Mouse (Mus musculus) thymus, postnatal 0 days (tissue): ENCODE measurements around the gene Dip2c. TPM values are rescaled to one million over a fixed set of nuclear protein-coding genes. Genes with fewer than 3 reads are reported as not detected.

Experiments
- DNase-seq: peaks from one replicate; pipeline ENCODE4 v3.0.0-alpha.2; 2015; ENCODE audit warnings: low spot score
- polyA plus RNA-seq: library from polyadenylated mRNA; unstranded; fragments of >200 nt; fragmentation: Nextera tagmentation; extraction: Ambion mirVana; gene quantifications from 2 replicates; pipeline ENCODE4 v1.2.1, GENCODE M21; 2015

Gene Dip2c
- 1.7 and 2.0 TPM in 2 replicates for polyA plus RNA-seq

DNA sequence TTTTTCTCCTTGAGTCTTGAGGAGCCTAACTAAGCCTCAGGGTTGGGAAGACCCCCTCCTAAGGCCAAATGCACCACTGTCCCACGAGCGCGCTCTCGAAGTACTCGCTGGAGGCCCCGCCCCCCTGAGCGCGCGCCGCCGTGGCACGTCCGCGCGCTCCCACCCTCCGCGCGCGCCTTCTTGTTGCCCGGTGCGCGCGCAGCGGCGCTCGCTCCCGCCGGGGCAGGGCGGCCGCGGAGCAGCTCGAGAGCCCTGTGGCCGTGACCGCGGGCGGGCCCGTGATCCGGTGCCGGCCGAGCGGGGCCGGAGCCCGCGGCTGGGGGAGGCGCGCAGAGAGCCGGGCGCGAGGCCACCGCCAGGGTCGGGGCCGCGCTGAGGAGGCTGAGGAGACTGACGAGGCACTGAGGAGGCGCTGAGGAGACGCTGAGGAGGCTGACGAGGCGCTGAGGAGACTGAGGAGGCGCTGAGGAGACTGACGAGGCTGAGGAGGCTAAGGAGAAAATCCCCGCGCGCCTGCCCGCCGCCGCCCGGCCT lies at the start of gene Dip2c:
Gene Dip2c, plus strand, starts transcription at position 207 of the 534 bp plus-strand sequence.
- DNase-seq = peak; percentile 88

DNA sequence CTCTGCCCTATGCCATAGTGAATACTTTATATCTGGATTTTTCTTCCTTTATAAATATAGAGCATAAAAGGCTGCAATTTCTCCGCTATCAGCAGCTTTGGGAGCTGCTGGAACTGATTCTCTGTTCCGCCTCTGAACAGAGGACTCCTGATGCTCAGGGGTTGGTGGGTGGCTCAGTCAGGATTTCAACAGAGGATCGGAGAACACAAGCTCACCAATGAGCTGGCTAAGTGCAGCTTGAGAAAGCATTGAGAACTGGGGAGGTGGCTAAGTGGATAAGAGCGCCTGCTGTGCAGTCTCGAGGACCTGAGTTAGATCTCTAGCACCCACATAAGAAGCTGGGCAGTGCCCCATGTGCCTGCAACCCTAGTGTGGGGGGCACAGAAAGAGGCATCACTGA lies 49.2 kb upstream of the Dip2c start:
- DNase-seq = no peak

DNA sequence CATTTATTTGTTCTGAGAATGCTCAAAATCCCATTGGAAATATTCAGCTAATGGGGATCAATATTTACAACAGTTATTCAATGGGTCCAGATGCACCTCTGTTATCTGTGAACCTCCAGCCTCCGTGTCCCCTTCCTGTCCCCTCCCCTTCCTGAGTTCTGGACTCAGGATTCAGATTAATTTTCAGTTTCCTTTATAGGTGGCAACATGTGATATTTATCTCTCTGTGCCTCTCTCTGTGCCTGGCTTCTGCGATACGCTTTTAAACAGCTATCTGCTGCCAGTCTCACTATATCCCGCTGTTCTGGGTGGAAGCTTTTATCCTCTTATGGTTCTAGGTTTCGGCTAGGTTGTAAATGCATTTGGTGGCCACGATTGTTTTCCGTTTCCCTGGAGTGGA lies 38.8 kb upstream of the Dip2c start:
- DNase-seq = no peak

DNA sequence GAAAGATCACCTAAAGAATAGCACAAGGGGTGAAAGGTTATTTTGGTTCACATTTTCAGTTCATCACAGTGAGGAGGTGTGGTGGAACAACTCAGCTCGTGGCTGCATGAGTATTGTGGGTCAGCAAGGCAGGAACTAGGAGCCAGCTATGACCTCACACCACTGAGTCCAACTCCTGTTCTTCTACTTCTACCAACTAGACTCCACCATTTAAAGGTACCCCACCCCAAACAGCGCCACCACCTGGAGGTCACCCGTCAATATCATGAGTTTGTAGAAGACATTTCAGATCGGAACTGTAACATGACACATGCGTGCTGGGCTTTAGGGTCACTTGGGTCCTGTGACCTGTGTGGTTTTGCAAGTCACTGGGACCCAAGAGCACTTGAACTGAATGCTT lies 37.2 kb upstream of the Dip2c start:
- DNase-seq = no peak

DNA sequence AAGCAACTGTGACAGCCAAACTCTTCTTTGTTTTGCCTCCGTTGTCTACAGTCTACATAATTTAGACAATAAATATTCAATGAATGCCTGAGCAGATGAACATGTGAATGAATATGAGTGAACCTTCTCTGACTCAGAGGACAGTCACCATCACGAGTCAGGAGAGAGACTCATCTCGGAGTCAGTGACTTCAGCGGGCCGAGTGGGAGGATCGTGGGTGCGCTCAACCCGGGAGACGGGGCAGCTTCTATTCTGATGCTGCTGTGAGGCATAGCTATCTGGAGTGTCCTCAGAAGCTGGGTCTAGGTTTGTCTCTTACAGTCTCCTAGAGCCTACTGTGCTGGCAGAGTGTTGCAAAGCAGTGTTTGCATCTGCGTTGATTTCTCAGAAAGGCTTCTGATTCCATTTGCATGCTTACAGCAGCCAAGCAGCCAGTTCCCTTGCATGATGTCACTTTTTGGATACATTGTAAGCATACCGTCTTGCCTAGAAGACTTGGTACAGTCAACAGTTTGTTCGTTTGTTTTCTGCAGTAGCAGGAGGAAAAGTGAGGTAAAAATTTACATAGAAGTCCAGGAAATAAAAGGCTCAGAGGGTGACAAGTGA lies 36.6 kb upstream of the Dip2c start:
- no peak for DNase-seq

DNA sequence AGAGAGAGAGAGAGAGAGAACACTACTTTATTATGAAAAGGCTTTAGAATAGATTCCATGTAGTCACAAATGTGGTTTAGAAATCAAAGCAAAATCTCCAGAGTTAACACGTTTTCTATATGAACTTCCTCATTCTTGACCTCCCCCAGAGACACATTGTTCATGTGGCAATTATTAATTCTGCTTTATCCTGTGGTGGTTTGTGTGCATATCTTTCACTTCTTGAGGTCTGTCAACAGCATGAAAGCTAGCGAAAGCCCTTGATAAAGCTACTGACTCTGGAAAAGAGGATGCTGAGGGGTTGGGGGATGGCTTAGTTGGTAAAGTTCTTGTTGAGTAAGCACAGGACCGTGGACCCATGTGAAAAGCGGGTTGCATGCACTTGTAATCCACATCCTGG lies 14.6 kb upstream of the Dip2c start:
- DNase-seq = no peak

DNA sequence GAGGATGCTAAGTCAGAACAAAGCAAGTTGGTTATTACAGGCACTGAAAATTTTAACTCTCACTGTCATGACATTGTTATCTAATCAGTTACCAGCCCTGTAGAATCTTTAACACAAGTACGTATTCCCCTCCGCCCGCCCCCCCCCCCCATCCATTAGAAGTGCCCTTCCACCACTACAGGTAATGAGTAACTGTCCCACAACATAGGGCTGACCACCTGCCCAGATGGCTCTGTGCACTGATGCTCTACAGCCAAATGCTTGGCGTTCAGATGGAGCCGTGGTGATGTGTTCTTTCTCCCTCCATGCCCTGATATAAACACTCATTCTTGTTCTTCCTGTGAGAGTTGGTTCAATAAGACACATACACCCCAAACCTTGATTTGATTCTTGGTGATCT lies 10.8 kb upstream of the Dip2c start:
- DNase-seq = no peak

DNA sequence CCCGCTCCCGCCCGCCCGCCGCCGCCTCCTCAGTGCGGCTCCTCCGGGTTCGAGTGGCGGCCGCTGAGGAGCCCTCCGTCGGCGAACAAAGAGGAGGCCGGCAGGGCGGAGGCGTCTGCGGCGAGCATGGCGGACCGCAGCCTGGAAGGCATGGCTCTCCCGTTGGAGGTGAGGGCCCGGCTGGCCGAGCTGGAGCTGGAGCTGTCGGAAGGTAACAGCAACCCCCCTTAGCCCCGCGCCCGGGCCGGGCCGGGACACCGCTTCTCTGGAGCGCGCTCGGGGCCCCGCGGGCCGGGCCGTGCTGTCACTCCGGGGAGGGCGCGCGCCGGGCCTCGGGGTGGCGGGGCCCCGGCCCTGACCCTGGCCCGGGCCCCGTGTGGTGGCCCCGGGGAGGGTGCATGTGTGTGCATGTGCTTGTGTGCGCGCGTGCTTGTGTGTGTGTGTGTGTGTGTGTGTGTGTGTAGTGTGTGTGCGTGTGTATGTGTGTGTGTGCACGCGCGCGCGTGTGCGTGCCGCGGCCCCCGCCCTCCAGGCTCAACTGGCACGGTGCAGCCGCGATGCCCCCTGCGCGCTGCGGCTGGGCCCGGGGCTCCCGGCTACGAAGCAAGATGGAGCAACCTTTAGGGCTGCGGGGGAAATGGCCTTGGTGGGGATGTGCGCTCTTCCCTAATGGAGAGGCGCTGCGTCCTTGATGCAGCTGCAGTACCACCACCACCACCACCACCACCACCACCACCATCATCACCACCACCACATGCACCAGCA lies 710 bp downstream of the Dip2c start:
- peak; percentile 47 for DNase-seq

DNA sequence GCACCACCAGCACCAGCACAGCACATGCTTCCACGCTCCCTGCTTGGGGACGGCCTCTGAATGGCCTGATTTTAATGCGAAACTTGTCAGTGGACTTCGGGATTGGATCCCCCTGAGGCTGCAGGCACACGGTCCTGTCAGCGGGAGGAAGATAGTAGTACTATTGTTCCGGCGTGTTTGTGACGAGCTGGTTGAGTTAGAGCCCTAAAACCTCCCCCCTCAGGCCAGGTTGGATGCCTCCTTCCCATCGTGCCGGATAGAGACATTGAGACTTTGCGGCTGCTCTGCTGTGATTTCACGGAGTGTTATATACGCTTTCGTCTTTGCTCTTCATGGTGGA lies 1.3 kb downstream of the Dip2c start:
- DNase-seq = peak; percentile 2

DNA sequence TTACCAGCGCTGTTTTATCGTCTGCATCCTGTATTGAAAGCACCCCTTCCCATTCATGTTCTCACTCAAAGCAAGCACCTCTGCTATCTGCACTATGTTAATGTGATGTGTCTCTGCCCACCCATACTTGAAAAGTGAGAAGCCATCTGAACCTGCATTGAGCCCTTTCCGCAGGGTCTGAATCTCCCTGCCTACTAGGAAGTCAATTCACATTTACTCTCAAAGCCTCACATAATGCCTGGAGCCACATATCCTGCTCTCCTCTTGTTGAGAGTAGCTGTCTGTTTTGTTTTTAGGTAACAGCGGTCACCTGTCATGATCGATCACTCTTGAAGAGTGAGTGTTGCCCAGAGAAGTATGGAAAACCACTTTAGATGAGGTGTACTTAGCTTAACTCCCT lies 2.3 kb downstream of the Dip2c start:
- no peak for DNase-seq

DNA sequence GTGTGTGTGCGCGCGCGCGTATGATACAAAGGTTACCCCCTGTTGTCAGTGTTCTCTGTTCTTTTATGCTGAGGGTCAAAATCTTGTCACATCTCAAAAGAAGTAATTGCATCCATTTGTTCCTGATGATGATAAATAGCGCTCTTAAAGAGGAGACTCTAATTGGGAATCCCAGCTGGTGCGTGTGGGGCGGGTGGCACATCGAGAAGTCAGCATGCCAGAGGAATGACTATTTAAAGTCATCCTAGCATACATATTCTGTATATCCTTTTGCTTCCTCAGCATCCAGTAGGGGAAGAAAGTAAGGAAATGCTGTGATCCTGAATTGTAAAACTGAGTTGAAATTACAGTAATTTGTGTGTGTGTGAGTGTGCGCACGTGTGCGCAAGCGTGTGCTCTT lies 6.7 kb downstream of the Dip2c start:
- DNase-seq = no peak

DNA sequence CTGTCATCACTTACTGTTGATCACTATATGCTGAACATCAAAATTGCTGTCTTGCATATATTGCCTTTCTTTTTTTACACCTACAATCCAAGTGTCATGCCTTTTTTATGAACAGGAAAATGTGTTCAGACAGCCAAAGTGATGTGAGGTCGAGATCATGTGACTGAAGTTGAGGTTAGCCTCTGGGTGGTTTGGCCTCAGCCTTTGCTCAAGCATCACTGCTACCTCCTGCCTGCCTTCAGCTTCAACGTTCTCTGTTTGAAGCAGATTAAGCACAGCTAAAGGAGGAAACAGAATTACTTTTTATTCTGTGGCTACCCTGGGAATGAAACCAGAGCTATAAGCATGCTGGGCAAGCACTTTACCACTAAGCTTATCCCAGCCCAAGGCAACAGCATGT lies 13.6 kb downstream of the Dip2c start:
- peak; percentile 21 for DNase-seq

DNA sequence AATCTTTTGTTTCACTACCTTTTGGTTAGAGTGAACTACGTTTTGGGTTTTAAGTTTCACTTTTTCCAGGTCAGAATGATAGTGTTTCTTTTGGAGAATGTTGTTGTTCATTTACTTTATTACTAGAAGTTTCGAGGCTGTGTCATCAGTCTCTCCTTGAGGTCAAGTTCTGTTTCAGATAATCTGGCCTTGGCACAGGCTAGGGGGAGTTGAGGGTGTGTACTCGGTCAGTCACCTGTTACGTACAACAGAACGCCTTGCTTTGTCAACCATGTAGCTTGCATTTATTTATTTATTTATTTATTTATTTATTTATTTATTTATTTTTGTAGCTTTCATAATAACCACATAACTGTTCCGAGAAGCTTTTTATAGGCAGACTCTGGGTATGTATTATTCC lies 20.0 kb downstream of the Dip2c start:
- DNase-seq = no peak

DNA sequence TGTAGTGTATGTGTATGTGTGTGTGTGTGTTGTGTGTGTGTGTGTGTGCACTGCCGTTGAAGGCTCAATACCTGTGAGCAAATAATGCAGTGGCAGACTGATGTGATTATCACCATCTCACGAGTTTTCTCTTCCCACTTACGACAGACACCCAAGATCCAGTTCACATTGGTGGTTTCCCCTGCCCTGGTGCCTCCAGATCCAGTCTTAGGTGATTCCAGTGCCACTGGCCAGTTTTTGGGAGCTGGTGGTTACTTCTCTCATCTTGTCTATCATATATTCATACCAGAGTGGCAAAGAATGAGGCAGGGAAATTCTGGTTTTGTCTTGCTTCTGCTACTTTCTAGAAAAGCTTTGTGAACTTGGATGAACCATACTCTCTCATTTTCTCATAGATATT lies 20.9 kb downstream of the Dip2c start:
- no peak for DNase-seq

DNA sequence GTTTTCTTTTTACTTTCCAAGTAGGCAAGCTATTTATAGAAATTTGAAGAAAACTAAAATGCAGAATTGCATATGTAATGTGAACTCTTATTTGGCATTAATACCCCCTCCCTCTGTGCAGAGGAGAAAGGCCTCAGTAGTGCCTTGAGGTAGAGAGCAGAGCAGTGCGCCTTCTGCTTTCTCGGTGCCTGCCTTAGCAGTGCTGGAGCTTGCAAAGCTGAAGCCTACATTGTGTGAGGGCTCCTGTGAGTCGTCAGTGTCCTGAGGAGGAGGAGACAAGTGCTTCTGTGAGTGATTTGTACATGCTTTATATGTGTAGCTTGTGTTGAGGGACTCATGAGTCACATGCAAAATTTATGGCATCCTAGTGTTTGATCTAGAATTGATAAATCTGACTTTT lies 21.4 kb downstream of the Dip2c start:
- no peak for DNase-seq

DNA sequence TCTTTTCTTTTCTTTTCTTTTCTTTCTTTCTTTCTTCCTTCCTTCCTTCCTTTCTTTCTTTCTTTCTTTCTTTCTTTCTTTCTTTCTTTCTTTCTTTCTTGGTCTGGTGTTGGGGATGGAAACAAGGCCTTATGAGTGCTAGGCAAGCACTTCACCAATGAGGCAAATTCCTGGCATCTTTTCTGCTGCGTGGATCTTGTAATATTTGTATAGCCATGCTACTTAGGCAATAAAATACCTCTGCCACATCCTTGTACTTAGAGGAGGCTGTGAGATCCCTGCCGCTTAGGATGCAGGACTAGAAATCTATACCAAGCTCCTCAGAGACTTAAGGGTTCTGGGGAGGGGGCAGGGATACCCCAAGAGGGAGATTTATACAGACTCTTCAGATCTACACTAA lies 23.3 kb downstream of the Dip2c start:
- DNase-seq = no peak

DNA sequence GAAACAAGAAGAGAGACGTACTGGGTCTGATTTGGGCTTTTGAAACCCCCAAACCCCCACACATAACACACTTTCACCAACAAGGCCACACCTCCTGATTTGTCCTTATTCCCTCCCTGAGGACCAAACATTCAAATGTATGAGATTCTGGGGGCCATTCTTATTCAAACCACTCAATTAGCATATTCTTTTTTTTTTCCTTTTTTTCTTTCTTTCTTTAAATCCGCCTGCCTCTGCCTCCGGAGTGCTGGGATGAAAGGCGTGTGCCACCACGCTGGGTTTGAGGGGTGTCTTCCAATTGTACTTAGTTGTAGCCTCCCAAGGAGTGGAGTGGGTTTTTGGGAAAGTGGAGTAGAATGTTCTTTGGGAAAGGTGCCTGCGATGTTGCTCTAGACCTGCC lies 32.5 kb downstream of the Dip2c start:
- DNase-seq = no peak

DNA sequence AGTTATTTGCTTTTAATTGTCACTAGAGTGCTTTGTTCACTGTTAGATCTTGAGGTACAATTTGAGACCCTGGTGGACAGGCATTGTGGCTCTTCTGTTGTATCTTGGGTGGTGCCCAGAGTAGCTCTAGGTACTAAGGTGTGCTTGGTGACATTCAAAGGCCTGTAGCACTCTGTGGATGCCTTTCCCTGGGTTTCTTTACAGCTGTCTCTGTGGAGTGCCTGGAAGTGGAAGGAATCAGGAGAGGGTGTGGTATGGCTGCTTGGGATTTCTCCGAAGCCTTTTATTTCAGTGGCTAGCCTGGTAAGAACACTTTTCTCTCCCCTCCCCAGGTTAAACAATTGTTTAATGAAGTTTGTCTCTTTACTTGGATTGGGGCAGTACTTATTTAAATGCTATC lies 34.5 kb downstream of the Dip2c start:
- no peak for DNase-seq

DNA sequence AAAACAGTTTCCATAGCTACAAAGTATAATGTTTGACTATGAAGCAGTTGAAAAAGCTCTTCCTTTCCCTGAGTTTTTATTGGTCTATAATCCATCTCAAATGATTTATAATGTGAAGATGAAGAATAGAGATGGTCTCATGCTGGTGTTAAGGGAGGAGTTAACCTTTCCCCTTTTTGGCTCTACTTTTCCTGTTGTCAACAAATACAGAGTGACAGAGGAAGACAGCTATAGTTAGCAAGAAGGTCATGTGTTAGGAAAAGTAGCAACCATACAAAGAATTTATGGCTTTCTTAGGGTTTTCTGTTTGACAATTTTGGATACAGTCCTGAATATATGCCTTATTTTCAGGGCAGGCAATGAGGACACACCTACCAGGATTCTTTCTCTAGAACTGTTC lies 36.6 kb downstream of the Dip2c start:
- DNase-seq = no peak

DNA sequence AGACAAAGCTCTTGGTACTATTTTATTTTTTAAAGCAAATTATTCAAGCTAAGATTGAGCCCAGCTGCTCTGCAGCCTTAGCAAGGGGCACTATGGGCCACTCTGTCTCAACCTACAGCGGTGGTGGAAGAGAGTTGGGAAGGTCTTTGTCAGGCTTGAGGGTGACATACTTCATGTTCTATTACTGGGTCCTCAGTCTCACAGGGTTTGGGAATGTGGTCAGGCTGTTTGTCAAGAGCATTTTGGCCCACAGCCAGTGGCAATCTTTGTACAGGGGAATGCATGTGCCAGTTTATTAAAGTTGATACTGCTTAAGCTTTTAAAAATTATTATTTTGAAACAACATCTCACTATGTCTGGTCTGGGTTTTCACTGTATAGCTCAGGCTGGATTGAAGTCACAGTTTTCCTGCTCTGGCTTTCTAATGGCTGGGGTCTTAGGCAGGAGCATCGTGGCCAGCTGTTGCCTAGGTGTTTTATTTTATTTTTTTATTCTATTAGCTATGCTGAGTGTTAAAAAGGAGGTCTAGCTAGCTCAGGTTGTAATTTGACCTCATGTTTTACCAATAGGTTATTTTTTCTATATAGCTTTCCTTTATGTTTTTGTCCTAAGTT lies 37.9 kb downstream of the Dip2c start:
- no peak for DNase-seq

DNA sequence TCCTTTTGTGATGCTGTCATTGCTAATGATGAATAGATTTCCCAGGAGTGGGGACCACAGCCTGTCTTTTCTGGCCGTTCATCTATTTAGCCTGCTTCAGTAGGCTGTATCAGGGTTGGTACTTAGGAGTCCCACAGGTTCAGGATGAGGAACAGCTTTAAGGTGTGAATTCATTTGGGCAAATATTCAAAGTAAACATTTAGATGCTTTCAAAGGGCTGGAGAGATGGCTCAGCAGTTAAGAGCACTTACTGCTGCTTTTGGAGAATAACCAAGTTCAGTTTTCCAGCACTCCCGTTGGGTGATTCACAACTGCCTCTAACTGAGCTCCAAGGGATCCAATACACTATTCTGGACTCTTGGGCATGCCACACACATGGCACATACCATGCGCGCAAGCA lies 38.4 kb downstream of the Dip2c start:
- no peak for DNase-seq

DNA sequence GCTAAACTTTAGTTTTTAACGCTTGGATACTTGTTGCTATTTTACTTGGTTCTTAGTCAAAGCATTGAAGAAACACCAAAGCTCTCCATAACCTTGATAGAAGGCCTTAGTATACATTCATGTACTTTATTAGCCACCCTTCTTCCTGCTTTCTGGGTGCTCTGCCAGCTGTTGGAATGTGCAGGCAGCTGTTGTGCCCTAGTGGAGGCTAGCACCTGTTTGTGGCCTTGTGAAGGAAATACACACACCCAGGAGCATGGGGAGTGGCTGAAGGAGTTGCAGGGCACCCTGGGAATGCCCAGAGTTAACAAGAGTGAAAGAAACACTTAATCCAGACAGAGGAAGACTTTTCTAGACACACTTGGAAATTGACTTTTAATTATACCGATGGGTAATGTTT lies 43.4 kb downstream of the Dip2c start:
- DNase-seq = peak; percentile 4

DNA sequence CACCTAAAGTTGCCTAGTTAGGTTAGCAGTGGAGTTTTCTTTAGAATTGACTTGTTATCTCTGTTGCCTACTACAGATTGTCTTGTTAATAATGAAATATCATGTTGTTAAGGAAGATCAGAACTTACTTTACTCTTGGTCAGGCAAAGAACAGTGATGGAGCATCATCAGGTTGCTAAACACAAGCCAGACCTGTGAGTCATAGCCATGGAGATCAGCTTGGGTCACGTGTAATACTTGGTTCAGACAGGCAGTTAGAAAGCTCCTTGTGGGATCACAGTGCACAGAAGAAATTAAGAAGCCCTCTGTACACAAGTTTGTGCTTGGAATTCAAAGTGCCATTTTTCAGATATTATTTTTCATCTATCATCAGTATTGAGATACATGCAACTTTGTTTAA lies 48.9 kb downstream of the Dip2c start:
- DNase-seq = no peak
